Mouse (Mus musculus): Measurements from ENCODE around the gene Phospho1. TPM values are rescaled to one million over a fixed set of nuclear protein-coding genes. Genes with fewer than 3 reads are reported as not detected.

Phospho1 gene
- polyA plus RNA-seq, 1 experiment: 165 TPM

GRCm38 (mm10) chr11:95811741-95812140, 12.6 kb upstream of the Phospho1 start:
- Histone ChIP-seq H3ac (ENCODE audit: control insufficient read depth, insufficient read length) (no peak overlapping the region), H3K79me2 (ENCODE audit: control insufficient read depth, insufficient read depth) (no peaks in the 10 kb centered on the region), H3K4me2 (ENCODE audit: low read depth) (no peak overlapping the region), H3K27me3 (ENCODE audit: control insufficient read depth, insufficient read depth, insufficient read length) (no peaks in the 10 kb centered on the region), H3K4me3 (no peak overlapping the region), H3K36me3 (ENCODE audit: control insufficient read depth, insufficient read depth) (no peaks in the 10 kb centered on the region)
- TF ChIP-seq POLR2A (IDR thresholded peaks at IDR 0.05; ENCODE audit: insufficient read length, low read depth) (no peak), TCF12 (IDR thresholded peaks at IDR 0.05; ENCODE audit: insufficient read depth, poor library complexity, severe bottlenecking) (no peak), USF1 (IDR thresholded peaks at IDR 0.05; ENCODE audit: low read depth) (no peak), POLR2AphosphoS2 (IDR thresholded peaks at IDR 0.05; ENCODE audit: insufficient read length, low read depth) (no peak), TCF3 (IDR thresholded peaks at IDR 0.05; ENCODE audit: insufficient read length, low read depth) (no peak), CEBPB (IDR thresholded peaks at IDR 0.05; ENCODE audit: insufficient read depth, poor library complexity, severe bottlenecking) (no peak), MYOD1 (IDR thresholded peaks at IDR 0.05; ENCODE audit: control insufficient read depth in 1 of 3, insufficient read length in 2 of 3, low read depth in 2 of 3) (no peak), SRF (IDR thresholded peaks at IDR 0.05; ENCODE audit: control insufficient read depth, insufficient read length, low read depth) (no peak), MYOG (IDR thresholded peaks at IDR 0.05; ENCODE audit: control insufficient read depth in 1 of 3, insufficient read depth in 1 of 3, insufficient read length in 2 of 3, low read depth in 2 of 3) (no peak), MAX (IDR thresholded peaks at IDR 0.05; ENCODE audit: low read depth) (no peak), REST (IDR thresholded peaks at IDR 0.05; ENCODE audit: insufficient read depth, insufficient read length) (no peak), E2F4 (IDR thresholded peaks at IDR 0.05; ENCODE audit: insufficient read depth) (no peak)

- Histone ChIP-seq H3K4me2 (ENCODE audit: low read depth) (no peak overlapping the region), H3K36me3 (ENCODE audit: control insufficient read depth, insufficient read depth) (no peaks in the 10 kb centered on the region), H3K79me2 (ENCODE audit: control insufficient read depth, insufficient read depth) (no peaks in the 10 kb centered on the region), H3ac (ENCODE audit: control insufficient read depth, insufficient read length) (no peak overlapping the region), H3K27me3 (ENCODE audit: control insufficient read depth, insufficient read depth, insufficient read length) (no peaks in the 10 kb centered on the region), H3K4me3 (no peak overlapping the region)
- no peak for TF ChIP-seq POLR2A (IDR thresholded peaks at IDR 0.05; ENCODE audit: insufficient read length, low read depth)
- TF ChIP-seq POLR2AphosphoS2 (IDR thresholded peaks at IDR 0.05; ENCODE audit: insufficient read length, low read depth): no peak
- TF ChIP-seq REST (IDR thresholded peaks at IDR 0.05; ENCODE audit: insufficient read depth, insufficient read length): no peak
- TF ChIP-seq MYOG (IDR thresholded peaks at IDR 0.05; ENCODE audit: control insufficient read depth in 1 of 3, insufficient read depth in 1 of 3, insufficient read length in 2 of 3, low read depth in 2 of 3): no peak
- no peak for TF ChIP-seq CEBPB (IDR thresholded peaks at IDR 0.05; ENCODE audit: insufficient read depth, poor library complexity, severe bottlenecking)
These were observed 12.1 kb upstream of the Phospho1 start for GRCm38 (mm10) chr11:95812224-95812623.

- H3ac ChIP-seq (ENCODE audit: control insufficient read depth, insufficient read length): no peak overlapping the region
- no peak overlapping the region for H3K4me2 ChIP-seq (ENCODE audit: low read depth)
- no peaks in the 10 kb centered on the region for H3K79me2 ChIP-seq (ENCODE audit: control insufficient read depth, insufficient read depth)
- no peaks in the 10 kb centered on the region for H3K27me3 ChIP-seq (ENCODE audit: control insufficient read depth, insufficient read depth, insufficient read length)
- TF ChIP-seq SRF (IDR thresholded peaks at IDR 0.05; ENCODE audit: control insufficient read depth, insufficient read length, low read depth) (no peak), E2F4 (IDR thresholded peaks at IDR 0.05; ENCODE audit: insufficient read depth) (no peak), REST (IDR thresholded peaks at IDR 0.05; ENCODE audit: insufficient read depth, insufficient read length) (no peak), MYOD1 (IDR thresholded peaks at IDR 0.05; ENCODE audit: control insufficient read depth in 1 of 3, insufficient read length in 2 of 3, low read depth in 2 of 3) (no peak)
- H3K36me3 ChIP-seq (ENCODE audit: control insufficient read depth, insufficient read depth): no peaks in the 10 kb centered on the region
- H3K4me3 ChIP-seq: no peak overlapping the region
These were observed 10.2 kb upstream of the Phospho1 start for GRCm38 (mm10) chr11:95814101-95814500.

GRCm38 (mm10) chr11:95814857-95815256, 9.4 kb upstream of the Phospho1 start:
- Histone ChIP-seq H3K79me2 (ENCODE audit: control insufficient read depth, insufficient read depth) (no peaks in the 10 kb centered on the region), H3ac (ENCODE audit: control insufficient read depth, insufficient read length) (no peak overlapping the region), H3K27me3 (ENCODE audit: control insufficient read depth, insufficient read depth, insufficient read length) (no peaks in the 10 kb centered on the region), H3K36me3 (ENCODE audit: control insufficient read depth, insufficient read depth) (no peaks in the 10 kb centered on the region), H3K4me3 (no peak overlapping the region), H3K4me2 (ENCODE audit: low read depth) (no peak overlapping the region)
- TF ChIP-seq SRF (IDR thresholded peaks at IDR 0.05; ENCODE audit: control insufficient read depth, insufficient read length, low read depth) (no peak), E2F4 (IDR thresholded peaks at IDR 0.05; ENCODE audit: insufficient read depth) (no peak), MAX (IDR thresholded peaks at IDR 0.05; ENCODE audit: low read depth) (no peak), MYOG (IDR thresholded peaks at IDR 0.05; ENCODE audit: control insufficient read depth in 1 of 3, insufficient read depth in 1 of 3, insufficient read length in 2 of 3, low read depth in 2 of 3) (no peak), TCF3 (IDR thresholded peaks at IDR 0.05; ENCODE audit: insufficient read length, low read depth) (no peak), USF1 (IDR thresholded peaks at IDR 0.05; ENCODE audit: low read depth) (no peak), TCF12 (IDR thresholded peaks at IDR 0.05; ENCODE audit: insufficient read depth, poor library complexity, severe bottlenecking) (no peak), REST (IDR thresholded peaks at IDR 0.05; ENCODE audit: insufficient read depth, insufficient read length) (no peak), MYOD1 (IDR thresholded peaks at IDR 0.05; ENCODE audit: control insufficient read depth in 1 of 3, insufficient read length in 2 of 3, low read depth in 2 of 3) (no peak), POLR2AphosphoS2 (IDR thresholded peaks at IDR 0.05; ENCODE audit: insufficient read length, low read depth) (no peak), CEBPB (IDR thresholded peaks at IDR 0.05; ENCODE audit: insufficient read depth, poor library complexity, severe bottlenecking) (no peak)

GRCm38 (mm10) chr11:95815412-95815811, 8.9 kb upstream of the Phospho1 start:
- no peak overlapping the region for H3K4me3 ChIP-seq
- TF ChIP-seq TCF12 (IDR thresholded peaks at IDR 0.05; ENCODE audit: insufficient read depth, poor library complexity, severe bottlenecking) (no peak), MAX (IDR thresholded peaks at IDR 0.05; ENCODE audit: low read depth) (no peak), MYOG (IDR thresholded peaks at IDR 0.05; ENCODE audit: control insufficient read depth in 1 of 3, insufficient read depth in 1 of 3, insufficient read length in 2 of 3, low read depth in 2 of 3) (no peak), REST (IDR thresholded peaks at IDR 0.05; ENCODE audit: insufficient read depth, insufficient read length) (no peak), TCF3 (IDR thresholded peaks at IDR 0.05; ENCODE audit: insufficient read length, low read depth) (no peak), CEBPB (IDR thresholded peaks at IDR 0.05; ENCODE audit: insufficient read depth, poor library complexity, severe bottlenecking) (no peak), E2F4 (IDR thresholded peaks at IDR 0.05; ENCODE audit: insufficient read depth) (no peak), POLR2A (IDR thresholded peaks at IDR 0.05; ENCODE audit: insufficient read length, low read depth) (no peak), POLR2AphosphoS2 (IDR thresholded peaks at IDR 0.05; ENCODE audit: insufficient read length, low read depth) (no peak), MYOD1 (IDR thresholded peaks at IDR 0.05; ENCODE audit: control insufficient read depth in 1 of 3, insufficient read length in 2 of 3, low read depth in 2 of 3) (no peak), SRF (IDR thresholded peaks at IDR 0.05; ENCODE audit: control insufficient read depth, insufficient read length, low read depth) (no peak), USF1 (IDR thresholded peaks at IDR 0.05; ENCODE audit: low read depth) (no peak)
- no peaks in the 10 kb centered on the region for H3K27me3 ChIP-seq (ENCODE audit: control insufficient read depth, insufficient read depth, insufficient read length)
- H3K36me3 ChIP-seq (ENCODE audit: control insufficient read depth, insufficient read depth): no peaks in the 10 kb centered on the region
- H3K4me2 ChIP-seq (ENCODE audit: low read depth): no peak overlapping the region
- no peaks in the 10 kb centered on the region for H3K79me2 ChIP-seq (ENCODE audit: control insufficient read depth, insufficient read depth)
- no peak overlapping the region for H3ac ChIP-seq (ENCODE audit: control insufficient read depth, insufficient read length)
